Mouse (Mus musculus): ENCODE results near the gene Pip4p1. TPM values are rescaled to one million over a fixed set of nuclear protein-coding genes. Genes with fewer than 3 reads are reported as not detected.
"Not testable (repeated sequence)": the region's sequence is repeated elsewhere in the genome, so short reads cannot be mapped to it uniquely, and the experiment has no call there.

Gene Pip4p1
- total RNA-seq, 2 experiments from 2014 or later, result 95.6 to 98.2 TPM

DNA sequence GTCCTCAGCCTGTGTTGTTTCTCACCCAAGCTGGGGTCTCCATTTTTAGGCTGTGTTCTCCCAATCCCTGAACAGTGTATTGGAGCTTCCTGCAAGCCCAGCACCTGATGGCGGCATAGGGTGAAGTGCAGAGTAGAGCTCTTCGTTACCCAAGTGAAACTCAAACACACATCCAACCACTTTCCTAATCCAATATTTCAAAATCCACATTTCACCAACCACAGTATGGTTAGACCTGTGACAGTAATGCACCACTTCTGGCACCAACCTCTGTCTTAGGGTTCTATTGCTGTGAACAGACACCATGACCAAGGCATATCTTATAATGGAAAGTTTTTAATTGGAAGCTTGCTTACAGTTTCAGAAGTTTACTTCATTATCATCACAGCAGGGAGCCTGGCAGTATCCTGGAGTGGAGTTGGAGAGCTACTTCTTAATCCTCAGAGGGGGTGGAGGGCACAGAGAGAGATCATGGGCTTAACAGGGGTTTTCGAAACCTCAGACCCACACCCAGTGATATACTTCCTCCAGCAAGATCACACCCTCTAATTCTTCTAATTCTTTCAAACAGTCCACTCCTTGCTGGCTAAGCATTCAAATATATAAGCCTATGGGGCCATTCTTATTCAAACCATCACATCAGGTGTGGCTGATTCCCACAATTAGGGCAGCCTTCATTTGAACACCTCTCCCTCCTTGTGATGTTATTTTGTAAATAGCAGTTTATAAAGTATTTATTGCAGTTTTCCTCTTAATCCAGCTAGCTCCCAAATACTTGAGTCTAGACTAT is 7.7 kb upstream of the Pip4p1 start:
- intact Hi-C loops (cut with DNase I), result no loop called here

DNA sequence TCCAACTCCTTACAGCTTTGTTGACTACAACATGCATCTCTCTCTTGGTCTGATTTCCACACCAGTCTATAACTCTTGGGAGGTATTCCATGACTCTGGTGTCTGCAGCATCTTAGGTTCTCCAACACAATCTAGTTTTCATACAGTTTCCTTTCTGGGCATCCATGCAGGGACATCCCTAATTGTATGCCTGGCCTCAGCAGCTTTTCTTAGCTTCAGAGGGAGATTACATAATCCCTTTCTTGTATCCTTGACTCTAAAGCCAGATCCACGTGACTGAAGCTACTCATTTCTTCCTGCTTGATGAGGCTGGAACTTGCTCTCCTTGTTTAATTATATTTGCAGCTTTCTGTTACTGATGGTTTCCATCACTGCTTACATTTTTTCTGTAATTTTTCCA is 6.0 kb upstream of the Pip4p1 start:
- DNase-seq (ENCODE audit: extremely low spot score in 1 of 2, low spot score in 2 of 2), result no peak
- Histone ChIP-seq H3K4me3 (no peak overlapping the region), H3K27ac (no peak overlapping the region)
- TF ChIP-seq CTCF (IDR thresholded peaks at IDR 0.05), result no peak
- intact Hi-C loops (cut with DNase I), result no loop called here

More for the DNA sequence above, 7.7 kb upstream of the Pip4p1 start:
- H3K4me3 ChIP-seq, result no peak overlapping the region
- TF ChIP-seq CTCF (IDR thresholded peaks at IDR 0.05), result no peak
- no peak overlapping the region for H3K27ac ChIP-seq
- no peak for DNase-seq (ENCODE audit: extremely low spot score in 1 of 2, low spot score in 2 of 2)

DNA sequence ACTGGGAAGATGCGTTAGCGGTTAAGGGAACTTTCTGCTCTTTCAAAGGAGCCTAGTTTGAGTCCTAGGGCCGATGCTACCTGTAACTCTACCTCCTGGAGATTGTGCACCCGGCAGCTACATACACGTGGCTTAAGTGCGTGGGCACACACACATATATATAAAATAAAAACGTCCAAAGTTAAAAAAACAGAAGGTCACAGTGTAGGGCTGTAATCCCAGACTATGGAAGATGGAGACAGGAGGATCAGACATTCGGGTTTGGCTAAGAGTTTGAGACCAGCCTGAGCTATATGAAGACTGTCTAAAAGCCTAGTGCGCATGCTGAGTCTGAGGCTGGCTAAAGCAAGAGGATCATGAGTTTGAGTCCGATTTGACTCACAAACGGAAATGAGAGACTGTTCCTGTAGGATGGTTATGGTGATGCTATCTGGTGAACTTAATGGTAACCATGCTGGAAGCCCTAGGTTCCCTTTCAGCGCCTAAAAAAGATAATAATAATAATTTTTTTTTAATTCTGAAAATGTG is 901 bp upstream of the Pip4p1 start:
- DNase-seq (ENCODE audit: extremely low spot score in 1 of 2, low spot score in 2 of 2), result no peak
- peak overlapping the region; percentile 80 for H3K27ac ChIP-seq
- TF ChIP-seq CTCF (IDR thresholded peaks at IDR 0.05), result no peak
- peak overlapping the region; percentile 72 for H3K4me3 ChIP-seq
- intact Hi-C loops (cut with DNase I), result loop anchor here (1.0 to 2.0 kb wide), 3 partner anchors 13 to 157 kb away; partner anchors contain the start of gene Gm49342

DNA sequence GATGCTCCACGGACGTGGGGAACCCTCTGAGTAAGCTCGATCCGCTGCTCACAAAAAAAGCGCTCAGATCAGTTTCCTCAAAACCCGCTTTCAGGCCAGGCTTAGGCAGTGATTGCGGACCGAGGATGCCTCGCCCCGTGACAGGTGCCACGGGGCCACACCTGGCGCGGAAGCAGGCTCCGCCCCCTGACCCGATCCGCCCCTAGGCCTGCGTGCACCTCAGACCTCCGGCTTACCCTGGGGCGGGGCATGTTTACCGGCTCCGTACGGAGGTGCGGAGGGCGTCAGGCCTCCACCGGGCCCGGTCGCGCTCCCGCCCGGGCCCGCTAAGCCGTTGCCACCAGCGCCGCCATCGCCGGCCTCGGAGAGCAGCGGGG is 291 bp downstream of the Pip4p1 start:
- DNase-seq (ENCODE audit: extremely low spot score in 1 of 2, low spot score in 2 of 2), result no peak
- intact Hi-C loops (cut with DNase I), result loop anchor here (2.0 kb wide), 2 partner anchors 14 to 158 kb away; partner anchors contain the start of gene Gm49342
- TF ChIP-seq CTCF (IDR thresholded peaks at IDR 0.05), result no peak
- Histone ChIP-seq H3K27ac (peak overlapping the region; percentile 96), H3K4me3 (peak overlapping the region; percentile 72)

DNA sequence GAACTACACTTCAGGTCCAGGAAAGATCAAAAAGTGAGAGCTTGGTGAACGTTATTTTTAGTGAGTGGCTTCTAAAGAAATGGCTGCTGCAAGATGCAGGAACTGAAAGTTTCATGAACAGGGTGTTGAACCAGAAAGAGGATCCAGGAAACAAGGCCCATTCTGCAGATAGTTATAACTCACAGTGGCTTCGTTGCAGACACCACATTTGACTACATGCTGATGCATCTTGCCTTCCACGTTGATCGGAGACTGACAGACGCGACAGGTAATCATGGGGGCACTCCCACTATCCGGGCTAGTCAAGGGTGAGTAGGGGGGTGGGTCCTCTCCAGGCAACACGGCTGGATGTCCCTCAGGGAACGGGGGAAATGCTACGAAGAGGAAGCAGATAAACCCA is 705 bp downstream of the Pip4p1 start:
- intact Hi-C loops (cut with DNase I), result loop anchor here (2.0 kb wide), 2 partner anchors 15 to 159 kb away; partner anchors contain the start of gene Gm49342
- Histone ChIP-seq H3K4me3 (peak overlapping the region; percentile 72), H3K27ac (peak overlapping the region; percentile 96)
- DNase-seq (ENCODE audit: extremely low spot score in 1 of 2, low spot score in 2 of 2), result peak in 1 of 2 experiments; percentile 19
- TF ChIP-seq CTCF (IDR thresholded peaks at IDR 0.05), result no peak

DNA sequence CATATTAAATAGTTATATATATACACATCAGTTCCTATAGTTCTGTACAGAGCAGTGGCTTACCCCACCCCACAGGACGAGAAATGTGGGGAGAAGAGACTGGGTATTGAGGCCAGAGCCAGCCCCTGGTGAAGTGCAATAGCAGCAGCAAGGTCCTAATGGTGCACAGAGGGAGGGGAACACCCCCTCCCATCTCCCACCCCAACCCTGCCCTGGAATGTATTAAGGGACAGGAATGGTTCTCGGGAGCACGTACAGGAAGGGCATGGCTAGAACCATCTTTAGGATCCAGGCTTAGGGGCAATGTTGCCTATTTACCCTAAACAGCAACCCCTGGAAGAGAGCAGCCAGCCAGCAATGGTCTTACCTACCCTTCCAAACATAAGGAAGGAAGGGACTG is 3.3 kb downstream of the Pip4p1 start:
- no peak overlapping the region for H3K27ac ChIP-seq
- DNase-seq (ENCODE audit: extremely low spot score in 1 of 2, low spot score in 2 of 2), result no peak
- H3K4me3 ChIP-seq, result no peak overlapping the region
- TF ChIP-seq CTCF (IDR thresholded peaks at IDR 0.05), result no peak
- intact Hi-C loops (cut with DNase I), result no loop called here

DNA sequence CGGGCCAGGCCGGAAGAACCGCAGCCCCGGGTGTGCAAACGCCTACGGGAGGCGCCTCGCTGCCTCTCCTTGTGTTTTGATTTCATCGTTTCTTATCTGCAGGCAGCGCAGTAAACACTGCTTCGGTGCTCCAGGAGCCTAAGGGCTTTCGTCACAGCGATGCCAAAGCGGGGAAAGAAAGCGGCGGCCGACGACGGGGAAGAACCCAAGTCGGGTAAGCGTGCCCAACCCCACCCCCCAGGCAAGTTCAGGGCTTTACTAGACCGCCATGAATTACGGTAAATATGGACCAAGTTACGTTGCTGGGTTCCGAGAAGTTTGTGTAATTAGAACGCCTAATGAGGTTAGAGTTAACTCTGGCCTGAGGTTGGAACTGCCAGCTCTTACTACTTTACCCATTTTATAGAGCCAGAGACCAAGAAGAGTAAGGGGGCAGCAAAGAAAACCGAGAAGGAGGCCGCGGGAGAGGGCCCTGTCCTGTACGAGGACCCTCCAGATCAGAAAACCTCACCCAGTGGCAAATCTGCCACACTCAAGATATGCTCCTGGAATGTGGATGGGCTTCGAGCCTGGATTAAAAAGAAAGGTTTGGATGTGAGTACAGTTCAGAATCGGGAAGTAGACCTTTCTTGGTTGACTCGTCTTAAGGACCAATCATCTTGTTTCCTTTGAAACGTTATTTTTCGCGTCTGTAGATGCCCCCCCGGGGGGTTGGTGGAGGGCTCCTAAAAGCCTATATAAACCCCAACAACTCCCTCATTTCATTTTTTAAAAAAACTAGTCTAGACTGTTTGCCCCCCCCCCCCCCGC is 5.3 kb downstream of the Pip4p1 start:
- intact Hi-C loops (cut with DNase I), result loop anchor here (2.0 kb wide), 1 partner anchor 119 kb away; the partner anchor contains the start of genes Ccnb1ip1 and Parp2
- DNase-seq (ENCODE audit: extremely low spot score in 1 of 2, low spot score in 2 of 2), result no peak
- no peak for TF ChIP-seq CTCF (IDR thresholded peaks at IDR 0.05)
- H3K4me3 ChIP-seq, result peak overlapping the region; percentile 82
- H3K27ac ChIP-seq, result peak overlapping the region; percentile 94

DNA sequence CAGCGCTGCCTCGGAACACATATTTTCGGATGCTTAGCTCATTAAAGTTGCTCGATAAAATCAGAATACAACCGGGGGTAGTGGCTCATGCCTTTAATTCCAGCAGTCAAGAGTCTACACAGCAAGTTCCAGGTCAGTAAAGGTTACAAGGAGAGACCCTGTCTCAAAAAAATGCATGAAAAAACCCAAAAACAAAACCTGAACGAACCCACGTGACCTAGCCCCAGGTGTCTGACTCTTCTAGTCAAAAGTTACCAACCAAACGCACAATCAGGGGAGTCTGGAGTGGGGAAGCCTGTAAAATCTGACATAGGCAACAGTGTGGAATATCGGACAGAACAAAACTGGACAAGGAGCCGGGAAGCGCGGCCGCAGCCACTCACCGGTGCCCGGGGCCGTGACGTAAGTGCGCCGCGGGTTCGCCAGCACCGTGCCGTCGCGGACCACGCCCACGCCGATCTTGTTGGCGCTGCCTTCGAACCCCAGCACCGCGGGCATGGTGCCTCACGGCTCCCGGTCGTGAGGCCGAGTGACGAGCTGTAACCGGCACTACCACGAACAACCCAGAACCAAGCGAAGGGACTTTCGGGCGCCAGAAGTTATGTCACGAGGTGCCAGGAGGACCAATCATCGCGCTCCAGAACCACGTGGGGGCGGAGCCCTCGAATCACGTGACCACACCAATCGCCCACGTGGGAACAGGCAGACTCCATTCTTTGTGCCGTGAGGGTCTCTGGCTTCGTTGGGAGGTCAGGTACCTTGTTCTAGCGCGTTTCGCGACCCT is 6.2 kb downstream of the Pip4p1 start, which contains the start of the genes Osgep and Apex1:
Gene Osgep, minus strand, starts transcription at position 613 of the 784 bp plus-strand sequence.
Gene Apex1, plus strand, starts transcription at position 688 of the 784 bp plus-strand sequence.
- peak; percentile 95 to 97 for DNase-seq (ENCODE audit: extremely low spot score in 1 of 2, low spot score in 2 of 2)
- Histone ChIP-seq H3K27ac (peak within 1 kb of the TSS; percentile 94), H3K4me3 (peak within 1 kb of the TSS; percentile 82)
- no peak for TF ChIP-seq CTCF (IDR thresholded peaks at IDR 0.05)
- intact Hi-C loops (cut with DNase I), result loop anchor here (1.0 to 2.0 kb wide), 2 partner anchors 118 to 139 kb away; partner anchors contain the start of genes Ccnb1ip1 and Parp2

DNA sequence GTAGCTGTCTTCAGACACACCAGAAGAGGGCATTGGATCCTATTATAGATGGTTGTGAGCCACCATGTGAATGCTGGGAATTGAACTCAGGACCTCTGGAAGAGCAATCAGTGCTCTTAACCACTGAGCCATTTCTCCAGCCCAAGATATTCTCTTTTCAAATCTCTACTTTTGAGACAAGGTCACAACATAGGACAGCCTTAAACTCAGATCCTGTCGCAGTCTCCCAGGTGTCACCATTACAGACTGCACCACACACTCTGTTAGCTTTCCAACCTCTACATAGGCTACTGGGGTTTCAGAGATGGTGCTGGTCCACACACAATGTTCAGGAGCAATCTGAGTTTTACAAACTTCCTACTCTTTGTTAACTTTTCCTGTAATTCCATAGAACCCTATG is 7.2 kb downstream of the Pip4p1 start:
- DNase-seq (ENCODE audit: extremely low spot score in 1 of 2, low spot score in 2 of 2); H3K27ac ChIP-seq; intact Hi-C loops (cut with DNase I): not testable (repeated sequence)
- peak overlapping the region; percentile 82; the same call in 1 of the 2 replicates for H3K4me3 ChIP-seq

DNA sequence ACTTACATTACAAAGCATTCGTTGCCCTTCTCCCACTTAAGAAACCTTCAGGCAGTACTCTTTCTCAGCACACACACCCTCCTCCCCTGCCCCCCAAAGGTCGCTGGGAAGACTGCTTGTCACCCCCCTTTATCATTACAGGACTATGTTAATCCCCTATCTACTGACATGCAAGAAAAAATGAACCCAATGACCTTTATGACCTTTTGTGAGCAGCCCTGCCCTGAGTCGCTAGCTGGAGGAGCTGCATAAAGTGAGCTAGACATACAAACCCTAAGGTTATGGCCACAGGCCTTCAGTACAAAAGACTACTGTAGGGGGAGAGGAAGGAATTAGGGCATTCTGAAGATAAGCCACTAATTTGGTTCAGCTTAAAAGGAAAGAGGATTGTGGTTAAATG is 19.3 kb downstream of the Pip4p1 start:
- intact Hi-C loops (cut with DNase I), result no loop called here
- TF ChIP-seq CTCF (IDR thresholded peaks at IDR 0.05), result no peak
- Histone ChIP-seq H3K4me3 (no peak overlapping the region), H3K27ac (no peak overlapping the region)
- no peak for DNase-seq (ENCODE audit: extremely low spot score in 1 of 2, low spot score in 2 of 2)

DNA sequence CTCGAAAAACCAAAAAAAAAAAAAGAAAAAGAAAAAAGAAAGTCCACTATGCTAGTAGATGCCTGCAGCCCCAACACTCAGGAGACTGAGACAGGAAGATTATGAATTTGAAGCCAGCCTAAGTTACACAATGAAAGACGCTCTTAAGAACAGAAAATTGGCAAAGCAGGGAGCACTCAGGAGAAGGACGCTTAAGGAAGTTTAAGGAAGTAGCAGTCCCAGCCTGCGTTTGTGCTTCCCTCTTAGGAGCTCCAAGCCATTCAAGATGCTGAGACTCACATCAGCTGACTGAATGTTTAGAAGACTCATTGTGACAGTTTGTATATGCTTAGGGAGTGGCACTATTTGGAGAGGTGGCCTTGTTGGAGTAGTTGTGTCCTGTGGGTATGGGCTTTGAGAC is 22.5 kb downstream of the Pip4p1 start:
- no peak for TF ChIP-seq CTCF (IDR thresholded peaks at IDR 0.05)
- no peak for DNase-seq (ENCODE audit: extremely low spot score in 1 of 2, low spot score in 2 of 2)
- H3K27ac ChIP-seq, result no peak overlapping the region
- intact Hi-C loops (cut with DNase I), result no loop called here
- no peak overlapping the region for H3K4me3 ChIP-seq

DNA sequence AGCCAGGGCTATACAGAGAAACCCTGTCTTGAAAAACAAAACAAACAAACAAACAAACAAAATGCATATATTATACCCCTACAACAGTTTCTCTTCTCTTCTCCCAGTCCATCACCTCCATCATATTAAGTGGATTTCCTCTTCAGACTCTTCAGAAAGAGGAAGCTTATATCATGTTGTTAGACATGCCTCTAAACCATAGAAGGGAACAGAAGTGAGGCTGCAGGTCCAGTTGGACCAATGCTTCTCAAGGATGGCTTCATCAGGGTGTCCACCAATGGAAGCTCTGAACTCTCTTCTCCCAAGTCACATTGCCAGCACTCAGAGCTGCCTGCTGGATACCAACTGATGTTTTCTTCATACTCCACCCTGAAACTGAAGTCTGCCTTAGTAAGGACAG is 25.3 kb downstream of the Pip4p1 start:
- intact Hi-C loops (cut with DNase I); H3K4me3 ChIP-seq; H3K27ac ChIP-seq; DNase-seq (ENCODE audit: extremely low spot score in 1 of 2, low spot score in 2 of 2): not testable (repeated sequence)
